Mouse (Mus musculus) olfactory bulb, adult 2 months (tissue): ENCODE measurements around the gene Hmg20b.

Experiments used
- CTCF ChIP-seq: fragments of 200-500 bp; IDR thresholded peaks from 2 replicates; pipeline ENCODE4 v1.5.1; 2012; ENCODE audit warnings: low read depth, mild to moderate bottlenecking, low read length, moderate library complexity; ENCODE audit not compliant: insufficient read depth
- POLR2A ChIP-seq: fragments of 200-500 bp; IDR thresholded peaks from 2 replicates; pipeline ENCODE4 v1.6.1; 2012; ENCODE audit warnings: mild to moderate bottlenecking, low read depth, low read length, moderate library complexity; ENCODE audit not compliant: insufficient read depth

DNA sequence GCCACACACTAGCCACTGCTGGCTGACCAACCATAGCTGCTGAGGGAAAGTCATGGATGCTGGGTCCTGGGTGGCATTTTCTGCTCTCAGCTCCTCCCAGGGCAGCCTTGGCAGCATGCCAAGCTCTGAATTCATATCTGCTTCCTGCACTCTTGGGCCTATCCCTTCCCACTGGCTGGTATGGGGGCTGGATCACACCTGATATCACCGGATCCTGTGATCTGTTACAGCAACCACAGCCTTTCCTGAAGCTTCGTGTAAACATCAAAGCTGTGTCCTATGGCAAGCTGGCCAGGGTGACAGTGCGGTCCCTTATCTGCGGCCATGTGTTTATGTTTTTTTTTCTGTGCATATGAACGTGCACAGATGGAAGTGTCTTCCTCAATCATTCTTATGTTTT, 31.8 kb upstream of the Hmg20b start:
- TF ChIP-seq CTCF (no peak), POLR2A (no peak)
